Mouse (Mus musculus) forebrain, postnatal 0 days (tissue): ENCODE measurements around the gene Gpr31b. TPM values are rescaled to one million over a fixed set of nuclear protein-coding genes. Genes with fewer than 3 reads are reported as not detected.
"Not testable (repeated sequence)": the region's sequence is repeated elsewhere in the genome, so short reads cannot be mapped to it uniquely, and the experiment has no call there.

Experiments
- ATAC-seq: fragments of 200-750 bp; cut with Nextera tagmentation; 2 replicates; pipeline ENCODE4 v1.8.0; 2017; ENCODE audit warnings: mild to moderate bottlenecking, moderate library complexity
- DNase-seq: peaks from one replicate; pipeline ENCODE4 v3.0.0-alpha.2; 2015
- H3K27ac ChIP-seq: fragments of 300-500 bp; sonication (generic); 2 replicates; pipeline ENCODE4 v1.5.1; 2014; ENCODE audit warnings: low read depth, mild to moderate bottlenecking, antibody characterized with exemption, low read length, moderate library complexity, mixed read lengths
- H3K27me3 ChIP-seq: fragments of 300-500 bp; sonication (generic); 2 replicates; pipeline ENCODE4 v1.6.1; 2014; ENCODE audit warnings: mild to moderate bottlenecking, low read length, mixed read lengths; ENCODE audit not compliant: insufficient read depth
- H3K36me3 ChIP-seq: fragments of 300-500 bp; sonication (generic); 2 replicates; pipeline ENCODE4 v1.6.1; 2014; ENCODE audit warnings: mild to moderate bottlenecking, moderate library complexity; ENCODE audit not compliant: insufficient read depth
- H3K4me1 ChIP-seq: fragments of 300-500 bp; sonication (generic); 2 replicates; pipeline ENCODE4 v1.6.1; 2014; ENCODE audit warnings: antibody characterized with exemption; ENCODE audit not compliant: insufficient read depth
- H3K4me2 ChIP-seq: fragments of 300-500 bp; sonication (generic); 2 replicates; pipeline ENCODE4 v1.6.1; 2014; ENCODE audit warnings: low read depth, mild to moderate bottlenecking, moderate library complexity
- H3K4me3 ChIP-seq: fragments of 300-500 bp; sonication (generic); 2 replicates; pipeline ENCODE4 v1.5.1; 2014; ENCODE audit warnings: low read depth, low read length, mixed read lengths
- H3K9ac ChIP-seq: fragments of 300-500 bp; sonication (generic); 2 replicates; pipeline ENCODE4 v1.6.1; 2014; ENCODE audit warnings: mild to moderate bottlenecking
- H3K9me3 ChIP-seq: fragments of 300-500 bp; sonication (generic); 2 replicates; pipeline ENCODE4 v1.6.1; 2016; ENCODE audit warnings: low read length
- CTCF ChIP-seq: sonication (generic); IDR thresholded peaks from 2 replicates; pipeline ENCODE4 v1.5.1; 2016; ENCODE audit warnings: antibody characterized with exemption, control low read depth, low read depth
- WGBS: fragments of 180-500 bp; shearing (Covaris S2); extraction: QIAGEN DNeasy Blood & Tissue Kit; methylation state at CpG from one replicate; pipeline ENCODE4 v1.1.7; 2014; 5-methylcytosine and 5-hydroxymethylcytosine counted together
- polyA plus RNA-seq: library from polyadenylated mRNA; unstranded; fragments of >200 nt; fragmentation: Nextera tagmentation; extraction: Ambion mirVana; gene quantifications from 2 replicates; pipeline ENCODE4 v1.2.1, GENCODE M21; 2015
- total RNA-seq: library from RNA; depleted of rRNA; stranded (reverse); fragments of >200 nt; gene quantifications from 2 replicates; pipeline ENCODE4 v1.2.3, GENCODE M21; 2014

The Gpr31b gene
- total and polyA plus RNA-seq, 2 experiments from 2014 or later = 1.6 TPM; not detected in 1

- WGBS = 5% methylated on average over 3 of the region's 4 CpGs
- not testable (repeated sequence) for H3K36me3 ChIP-seq, H3K27ac ChIP-seq, H3K4me1 ChIP-seq, H3K27me3 ChIP-seq, H3K9ac ChIP-seq, H3K4me3 ChIP-seq, H3K9me3 ChIP-seq, H3K4me2 ChIP-seq
- DNase-seq (peak; percentile 83), ATAC-seq (peak; percentile 92)
- peak; percentile 74 for TF ChIP-seq CTCF
These were observed 8.0 kb downstream of the Gpr31b start for GRCm38 (mm10) chr17:13043846-13044673.

GRCm38 (mm10) chr17:13036627-13037192, 15.4 kb downstream of the Gpr31b start:
- H3K4me2 ChIP-seq, DNase-seq, H3K27ac ChIP-seq, H3K4me3 ChIP-seq, H3K27me3 ChIP-seq, ATAC-seq, H3K9ac ChIP-seq, H3K36me3 ChIP-seq, H3K4me1 ChIP-seq, H3K9me3 ChIP-seq: not testable (repeated sequence)
- 78% methylated on average over 4 of the region's 12 CpGs for WGBS

GRCm38 (mm10) chr17:13013316-13013715, 38.8 kb downstream of the Gpr31b start:
- Histone ChIP-seq H3K36me3 (peaks cover 42% of the 10 kb centered on the region), H3K27ac (no peak overlapping the region), H3K4me3 (no peak overlapping the region), H3K4me2 (no peak overlapping the region), H3K9me3 (no peaks in the 10 kb centered on the region), H3K4me1 (peaks cover 5% of the 10 kb centered on the region; the same call in 1 of the 2 replicates), H3K9ac (no peak overlapping the region), H3K27me3 (no peaks in the 10 kb centered on the region)
- WGBS = 84% methylated on average over 3 of the region's 3 CpGs
- no peak for ATAC-seq
- TF ChIP-seq CTCF = no peak
- DNase-seq = no peak

GRCm38 (mm10) chr17:13009887-13010286, 42.2 kb downstream of the Gpr31b start:
- H3K27ac ChIP-seq = no peak overlapping the region
- DNase-seq = peak; percentile 73
- H3K9me3 ChIP-seq = no peaks in the 10 kb centered on the region
- H3K9ac ChIP-seq = no peak overlapping the region
- no peak for ATAC-seq
- H3K27me3 ChIP-seq = no peaks in the 10 kb centered on the region
- peak; percentile 68 for TF ChIP-seq CTCF
- H3K4me1 ChIP-seq = peaks cover 5% of the 10 kb centered on the region; the same call in 1 of the 2 replicates
- no peak overlapping the region for H3K4me2 ChIP-seq
- WGBS = 24% methylated on average over 3 of the region's 3 CpGs
- no peak overlapping the region for H3K4me3 ChIP-seq
- peaks cover 29% of the 10 kb centered on the region for H3K36me3 ChIP-seq

GRCm38 (mm10) chr17:13008528-13008927, 43.6 kb downstream of the Gpr31b start:
- Histone ChIP-seq H3K27ac (peak overlapping the region; percentile 84), H3K4me3 (peak overlapping the region; percentile 55), H3K4me1 (peaks cover 5% of the 10 kb centered on the region; the same call in 1 of the 2 replicates), H3K36me3 (peaks cover 20% of the 10 kb centered on the region), H3K4me2 (peak overlapping the region; percentile 91), H3K9me3 (no peaks in the 10 kb centered on the region), H3K9ac (peak overlapping the region; percentile 80), H3K27me3 (no peaks in the 10 kb centered on the region)
- DNase-seq (no peak), ATAC-seq (no peak)
- 1% methylated on average over 10 of the region's 10 CpGs for WGBS
- TF ChIP-seq CTCF = no peak

GRCm38 (mm10) chr17:13007730-13008425, 44.2 kb downstream of the Gpr31b start:
- Histone ChIP-seq H3K36me3 (peaks cover 14% of the 10 kb centered on the region), H3K4me3 (peak overlapping the region; percentile 55), H3K27me3 (no peaks in the 10 kb centered on the region), H3K27ac (peak overlapping the region; percentile 84), H3K4me1 (peaks cover 5% of the 10 kb centered on the region; the same call in 1 of the 2 replicates), H3K9ac (peak overlapping the region; percentile 80), H3K4me2 (peak overlapping the region; percentile 91), H3K9me3 (no peaks in the 10 kb centered on the region)
- peak; percentile 30; the same call in 1 of the 2 replicates for TF ChIP-seq CTCF
- peak; percentile 97 for ATAC-seq
- peak; percentile 93 for DNase-seq
- WGBS = under 1% methylated on average over 75 of the region's 76 CpGs
